Mouse (Mus musculus): ENCODE measurements around the gene Cd300e. TPM values are rescaled to one million over a fixed set of nuclear protein-coding genes. Genes with fewer than 3 reads are reported as not detected.

Gene Cd300e
- not detected in 2 replicates for polyA plus RNA-seq (2012; ENCODE audit: insufficient read depth, insufficient read length, missing spikeins)

GRCm38 (mm10) chr11:115062077-115062476 is at the start of gene Cd300e:
Gene Cd300e (minus strand): TSS chr11:115062177.
- no peaks in the 10 kb centered on the region for H3K4me1 ChIP-seq (ENCODE audit: control insufficient read depth, insufficient read depth, insufficient read length, low read length)
- H3K4me3 ChIP-seq (ENCODE audit: insufficient read depth, low read depth, low read length): no peak within 1 kb of the TSS
- no peak within 1 kb of the TSS for H3K27ac ChIP-seq (replicated peaks; ENCODE audit: low read depth, low read length)

GRCm38 (mm10) chr11:115110271-115110670 is 48.3 kb upstream of the Cd300e start:
- H3K4me3 ChIP-seq (ENCODE audit: insufficient read depth, low read depth, low read length): no peak overlapping the region
- H3K4me1 ChIP-seq (ENCODE audit: control insufficient read depth, insufficient read depth, insufficient read length, low read length): no peaks in the 10 kb centered on the region
- H3K27ac ChIP-seq (replicated peaks; ENCODE audit: low read depth, low read length): no peak overlapping the region

- Histone ChIP-seq H3K4me1 (ENCODE audit: control insufficient read depth, insufficient read depth, insufficient read length, low read length) (no peaks in the 10 kb centered on the region), H3K27ac (replicated peaks; ENCODE audit: low read depth, low read length) (no peak overlapping the region), H3K4me3 (ENCODE audit: insufficient read depth, low read depth, low read length) (no peak overlapping the region)
Observed at GRCm38 (mm10) chr11:115108176-115108575, 46.2 kb upstream of the Cd300e start.

GRCm38 (mm10) chr11:115107403-115107916 is 45.5 kb upstream of the Cd300e start:
- no peak overlapping the region for H3K4me3 ChIP-seq (ENCODE audit: insufficient read depth, low read depth, low read length)
- no peak overlapping the region for H3K27ac ChIP-seq (replicated peaks; ENCODE audit: low read depth, low read length)
- no peaks in the 10 kb centered on the region for H3K4me1 ChIP-seq (ENCODE audit: control insufficient read depth, insufficient read depth, insufficient read length, low read length)

GRCm38 (mm10) chr11:115106638-115107037 is 44.7 kb upstream of the Cd300e start:
- Histone ChIP-seq H3K27ac (replicated peaks; ENCODE audit: low read depth, low read length) (no peak overlapping the region), H3K4me3 (ENCODE audit: insufficient read depth, low read depth, low read length) (no peak overlapping the region), H3K4me1 (ENCODE audit: control insufficient read depth, insufficient read depth, insufficient read length, low read length) (no peaks in the 10 kb centered on the region)

GRCm38 (mm10) chr11:115104769-115105563 is 43.0 kb upstream of the Cd300e start:
- no peak overlapping the region for H3K27ac ChIP-seq (replicated peaks; ENCODE audit: low read depth, low read length)
- no peaks in the 10 kb centered on the region for H3K4me1 ChIP-seq (ENCODE audit: control insufficient read depth, insufficient read depth, insufficient read length, low read length)
- H3K4me3 ChIP-seq (ENCODE audit: insufficient read depth, low read depth, low read length): no peak overlapping the region

- Histone ChIP-seq H3K4me3 (ENCODE audit: insufficient read depth, low read depth, low read length) (no peak overlapping the region), H3K27ac (replicated peaks; ENCODE audit: low read depth, low read length) (no peak overlapping the region), H3K4me1 (ENCODE audit: control insufficient read depth, insufficient read depth, insufficient read length, low read length) (no peaks in the 10 kb centered on the region)
Observed at GRCm38 (mm10) chr11:115103470-115104413, 41.8 kb upstream of the Cd300e start.

GRCm38 (mm10) chr11:115102116-115102515 is 40.1 kb upstream of the Cd300e start:
- H3K4me3 ChIP-seq (ENCODE audit: insufficient read depth, low read depth, low read length): no peak overlapping the region
- H3K27ac ChIP-seq (replicated peaks; ENCODE audit: low read depth, low read length): no peak overlapping the region
- no peaks in the 10 kb centered on the region for H3K4me1 ChIP-seq (ENCODE audit: control insufficient read depth, insufficient read depth, insufficient read length, low read length)

- H3K27ac ChIP-seq (replicated peaks; ENCODE audit: low read depth, low read length): no peak overlapping the region
- H3K4me1 ChIP-seq (ENCODE audit: control insufficient read depth, insufficient read depth, insufficient read length, low read length): no peaks in the 10 kb centered on the region
- no peak overlapping the region for H3K4me3 ChIP-seq (ENCODE audit: insufficient read depth, low read depth, low read length)
Observed at GRCm38 (mm10) chr11:115101615-115102051, 39.7 kb upstream of the Cd300e start.

- Histone ChIP-seq H3K4me1 (ENCODE audit: control insufficient read depth, insufficient read depth, insufficient read length, low read length) (no peaks in the 10 kb centered on the region), H3K4me3 (ENCODE audit: insufficient read depth, low read depth, low read length) (no peak overlapping the region), H3K27ac (replicated peaks; ENCODE audit: low read depth, low read length) (no peak overlapping the region)
Observed at GRCm38 (mm10) chr11:115100741-115101140, 38.8 kb upstream of the Cd300e start.

- no peak overlapping the region for H3K4me3 ChIP-seq (ENCODE audit: insufficient read depth, low read depth, low read length)
- H3K4me1 ChIP-seq (ENCODE audit: control insufficient read depth, insufficient read depth, insufficient read length, low read length): no peaks in the 10 kb centered on the region
- no peak overlapping the region for H3K27ac ChIP-seq (replicated peaks; ENCODE audit: low read depth, low read length)
Observed at GRCm38 (mm10) chr11:115100032-115100621, 38.1 kb upstream of the Cd300e start.

- Histone ChIP-seq H3K4me3 (ENCODE audit: insufficient read depth, low read depth, low read length) (no peak overlapping the region), H3K4me1 (ENCODE audit: control insufficient read depth, insufficient read depth, insufficient read length, low read length) (no peaks in the 10 kb centered on the region), H3K27ac (replicated peaks; ENCODE audit: low read depth, low read length) (no peak overlapping the region)
Observed at GRCm38 (mm10) chr11:115099241-115099840, 37.4 kb upstream of the Cd300e start.

GRCm38 (mm10) chr11:115098203-115098932 is 36.4 kb upstream of the Cd300e start:
- Histone ChIP-seq H3K27ac (replicated peaks; ENCODE audit: low read depth, low read length) (no peak overlapping the region), H3K4me1 (ENCODE audit: control insufficient read depth, insufficient read depth, insufficient read length, low read length) (no peaks in the 10 kb centered on the region)

GRCm38 (mm10) chr11:115092140-115092539 is 30.2 kb upstream of the Cd300e start:
- Histone ChIP-seq H3K4me1 (ENCODE audit: control insufficient read depth, insufficient read depth, insufficient read length, low read length) (no peaks in the 10 kb centered on the region), H3K27ac (replicated peaks; ENCODE audit: low read depth, low read length) (no peak overlapping the region), H3K4me3 (ENCODE audit: insufficient read depth, low read depth, low read length) (no peak overlapping the region)

More at GRCm38 (mm10) chr11:115098203-115098932, 36.4 kb upstream of the Cd300e start:
- no peak overlapping the region for H3K4me3 ChIP-seq (ENCODE audit: insufficient read depth, low read depth, low read length)

All from brown adipose tissue, adult 24 weeks (tissue).